Mouse (Mus musculus) myocyte (in vitro differentiated cells): ENCODE data around the gene Slc12a6. TPM values are rescaled to one million over a fixed set of nuclear protein-coding genes. Genes with fewer than 3 reads are reported as not detected.

Experiments
- H3K27me3 ChIP-seq: one replicate; pipeline ENCODE4 v1.6.1; 2011; ENCODE audit not compliant: control insufficient read depth, insufficient read depth, insufficient read length
- H3K36me3 ChIP-seq: one replicate; pipeline ENCODE4 v1.6.1; 2011; ENCODE audit not compliant: control insufficient read depth, insufficient read depth
- H3K4me2 ChIP-seq: one replicate; pipeline ENCODE4 v1.6.1; 2011; ENCODE audit warnings: low read depth, control low read depth
- H3K4me3 ChIP-seq: one replicate; pipeline ENCODE4 v1.5.1; 2011; ENCODE audit warnings: mild to moderate bottlenecking, control low read depth, moderate library complexity
- H3K79me2 ChIP-seq: one replicate; pipeline ENCODE4 v1.6.1; 2011; ENCODE audit not compliant: control insufficient read depth, insufficient read depth
- H3ac ChIP-seq: one replicate; pipeline ENCODE4 v1.6.1; 2011; ENCODE audit not compliant: control insufficient read depth, insufficient read length
- CEBPB ChIP-seq: IDR thresholded peaks from 2 replicates; pipeline ENCODE4 v1.6.1; 2011; ENCODE audit warnings: mild to moderate bottlenecking, moderate library complexity; ENCODE audit not compliant: poor library complexity, insufficient read depth, severe bottlenecking
- E2F4 ChIP-seq: IDR thresholded peaks from one replicate; pipeline ENCODE4 v1.6.1; 2011; ENCODE audit warnings: mild to moderate bottlenecking, control low read depth, moderate library complexity; ENCODE audit not compliant: insufficient read depth
- MAX ChIP-seq: IDR thresholded peaks from one replicate; pipeline ENCODE4 v1.6.1; 2011; ENCODE audit warnings: low read depth, mild to moderate bottlenecking, control low read depth
- MYOD1 ChIP-seq, 3 experiments: IDR thresholded peaks; one replicate each; pipeline ENCODE4 v1.6.1; 2011; ENCODE audit warnings: control low read depth in 2 of 3, low read depth in 2 of 3, mild to moderate bottlenecking in 2 of 3, moderate library complexity in 1 of 3; ENCODE audit not compliant: insufficient read length in 2 of 3, control insufficient read depth in 1 of 3
- MYOG ChIP-seq, 3 experiments: IDR thresholded peaks; one replicate each; pipeline ENCODE4 v1.6.1; 2011; ENCODE audit warnings: control low read depth in 2 of 3, low read depth in 2 of 3, mild to moderate bottlenecking in 2 of 3; ENCODE audit not compliant: insufficient read length in 2 of 3, control insufficient read depth in 1 of 3, insufficient read depth in 1 of 3
- POLR2A ChIP-seq: IDR thresholded peaks from one replicate; pipeline ENCODE4 v1.6.1; 2011; ENCODE audit warnings: low read depth, mild to moderate bottlenecking, control low read depth, moderate library complexity; ENCODE audit not compliant: insufficient read length
- POLR2AphosphoS2 ChIP-seq: IDR thresholded peaks from one replicate; pipeline ENCODE4 v1.6.1; 2011; ENCODE audit warnings: low read depth, control low read depth; ENCODE audit not compliant: insufficient read length
- REST ChIP-seq: IDR thresholded peaks from one replicate; pipeline ENCODE4 v1.6.1; 2011; ENCODE audit warnings: mild to moderate bottlenecking, control low read depth, moderate library complexity; ENCODE audit not compliant: insufficient read depth, insufficient read length
- SRF ChIP-seq: IDR thresholded peaks from one replicate; pipeline ENCODE4 v1.6.1; 2011; ENCODE audit warnings: low read depth; ENCODE audit not compliant: control insufficient read depth, insufficient read length
- TCF12 ChIP-seq: IDR thresholded peaks from one replicate; pipeline ENCODE4 v1.6.1; 2011; ENCODE audit warnings: mild to moderate bottlenecking, control low read depth; ENCODE audit not compliant: poor library complexity, insufficient read depth, severe bottlenecking
- TCF3 ChIP-seq: IDR thresholded peaks from one replicate; pipeline ENCODE4 v1.6.1; 2011; ENCODE audit warnings: low read depth, control low read depth; ENCODE audit not compliant: insufficient read length
- USF1 ChIP-seq: IDR thresholded peaks from one replicate; pipeline ENCODE4 v1.6.1; 2011; ENCODE audit warnings: low read depth, mild to moderate bottlenecking, control low read depth, moderate library complexity
- polyA plus RNA-seq: library from polyadenylated mRNA; unstranded; fragments of >200 nt; fragmentation: generic; extraction: Trizol; gene quantifications from one replicate; pipeline ENCODE4 v1.2.1, GENCODE M21; 2012; ENCODE audit warnings: missing spikeins

Gene Slc12a6
- polyA plus RNA-seq, 1 experiment: 7.0 TPM

- Histone ChIP-seq H3K27me3 (no peaks in the 10 kb centered on the region), H3K4me2 (peak overlapping the region; percentile 53), H3K4me3 (no peak overlapping the region), H3K79me2 (peaks cover 5% of the 10 kb centered on the region), H3ac (no peak overlapping the region), H3K36me3 (no peaks in the 10 kb centered on the region)
- TF ChIP-seq POLR2A (no peak), E2F4 (no peak), CEBPB (no peak), TCF3 (no peak), TCF12 (no peak), MYOD1 (IDR thresholded peaks at IDR 0.05; ENCODE audit: control insufficient read depth in 1 of 3, insufficient read length in 2 of 3, low read depth in 2 of 3) (no peak), SRF (no peak), USF1 (no peak), MAX (no peak)
These were observed 30.6 kb downstream of the Slc12a6 start for GRCm38 (mm10) chr2:112296211-112296610.

GRCm38 (mm10) chr2:112298221-112298620 lies 32.6 kb downstream of the Slc12a6 start:
- no peak overlapping the region for H3K4me3 ChIP-seq
- no peaks in the 10 kb centered on the region for H3K27me3 ChIP-seq
- H3K4me2 ChIP-seq: no peak overlapping the region
- peaks cover 5% of the 10 kb centered on the region for H3K79me2 ChIP-seq
- H3K36me3 ChIP-seq: no peaks in the 10 kb centered on the region
- no peak overlapping the region for H3ac ChIP-seq
- TF ChIP-seq TCF3 (no peak), SRF (no peak), USF1 (no peak), POLR2A (no peak), E2F4 (no peak), MYOD1 (IDR thresholded peaks at IDR 0.05; ENCODE audit: control insufficient read depth in 1 of 3, insufficient read length in 2 of 3, low read depth in 2 of 3) (no peak), REST (no peak), MYOG (IDR thresholded peaks at IDR 0.05; ENCODE audit: control insufficient read depth in 1 of 3, insufficient read depth in 1 of 3, insufficient read length in 2 of 3, low read depth in 2 of 3) (no peak), MAX (no peak), CEBPB (no peak), POLR2AphosphoS2 (no peak), TCF12 (no peak)

GRCm38 (mm10) chr2:112308671-112309070 lies 43.0 kb downstream of the Slc12a6 start:
- Histone ChIP-seq H3K4me2 (peak overlapping the region; percentile 74), H3K27me3 (no peaks in the 10 kb centered on the region), H3K4me3 (no peak overlapping the region), H3ac (no peak overlapping the region), H3K36me3 (no peaks in the 10 kb centered on the region), H3K79me2 (no peaks in the 10 kb centered on the region)
- TF ChIP-seq MAX (no peak), USF1 (peak; percentile 23)

- no peaks in the 10 kb centered on the region for H3K27me3 ChIP-seq
- H3K79me2 ChIP-seq: no peaks in the 10 kb centered on the region
- H3K36me3 ChIP-seq: no peaks in the 10 kb centered on the region
- H3K4me2 ChIP-seq: peak overlapping the region; percentile 74
- TF ChIP-seq MYOG (IDR thresholded peaks at IDR 0.05; ENCODE audit: control insufficient read depth in 1 of 3, insufficient read depth in 1 of 3, insufficient read length in 2 of 3, low read depth in 2 of 3) (no peak), E2F4 (no peak), TCF12 (no peak), MAX (no peak), TCF3 (no peak), REST (no peak), MYOD1 (IDR thresholded peaks at IDR 0.05; ENCODE audit: control insufficient read depth in 1 of 3, insufficient read length in 2 of 3, low read depth in 2 of 3) (no peak), SRF (no peak), POLR2A (no peak), USF1 (no peak), CEBPB (no peak), POLR2AphosphoS2 (no peak)
- no peak overlapping the region for H3K4me3 ChIP-seq
- H3ac ChIP-seq: no peak overlapping the region
These were observed 43.6 kb downstream of the Slc12a6 start for GRCm38 (mm10) chr2:112309161-112309600.

- Histone ChIP-seq H3K36me3 (no peaks in the 10 kb centered on the region), H3ac (no peak overlapping the region), H3K79me2 (no peaks in the 10 kb centered on the region), H3K4me2 (no peak overlapping the region), H3K4me3 (no peak overlapping the region), H3K27me3 (no peaks in the 10 kb centered on the region)
- TF ChIP-seq TCF3 (no peak), USF1 (no peak), POLR2A (no peak), TCF12 (no peak), CEBPB (no peak), REST (no peak), MYOG (IDR thresholded peaks at IDR 0.05; ENCODE audit: control insufficient read depth in 1 of 3, insufficient read depth in 1 of 3, insufficient read length in 2 of 3, low read depth in 2 of 3) (no peak), MYOD1 (IDR thresholded peaks at IDR 0.05; ENCODE audit: control insufficient read depth in 1 of 3, insufficient read length in 2 of 3, low read depth in 2 of 3) (no peak)
These were observed 50.0 kb downstream of the Slc12a6 start for GRCm38 (mm10) chr2:112315638-112316037.
